Mouse (Mus musculus): ENCODE data around the gene Srgn.
A peak's percentile ranks its signal among the peaks of the same experiment; 100 is the strongest.
"Not testable (repeated sequence)": the region's sequence is repeated elsewhere in the genome, so short reads cannot be mapped to it uniquely, and the experiment has no call there.

Gene Srgn

GRCm38 (mm10) chr10:62485878-62486582 lies 41.2 kb downstream of the Srgn start:
- no peak for DNase-seq (ENCODE audit: low spot score)

- no peak for DNase-seq (ENCODE audit: low spot score)
Measured at GRCm38 (mm10) chr10:62481108-62481852, 46.0 kb downstream of the Srgn start.

- DNase-seq (ENCODE audit: low spot score), result no peak
Measured at GRCm38 (mm10) chr10:62476980-62477379, 50.3 kb downstream of the Srgn start.

GRCm38 (mm10) chr10:62474944-62475343 lies 52.3 kb downstream of the Srgn start:
- DNase-seq (ENCODE audit: low spot score), result no peak

- no peak for DNase-seq (ENCODE audit: low spot score)
Measured at GRCm38 (mm10) chr10:62471105-62471504, 56.1 kb downstream of the Srgn start.

GRCm38 (mm10) chr10:62469736-62470135 lies 57.5 kb downstream of the Srgn start:
- no peak for DNase-seq (ENCODE audit: low spot score)

GRCm38 (mm10) chr10:62461321-62461720 lies 65.9 kb downstream of the Srgn start:
- no peak for DNase-seq (ENCODE audit: low spot score)

- not testable (repeated sequence) for DNase-seq (ENCODE audit: low spot score)
Measured at GRCm38 (mm10) chr10:62452001-62452400, 75.2 kb downstream of the Srgn start.

GRCm38 (mm10) chr10:62450280-62450640 lies 77.0 kb downstream of the Srgn start:
- DNase-seq (ENCODE audit: low spot score), result no peak

- DNase-seq (ENCODE audit: low spot score), result peak; percentile 89
Measured at GRCm38 (mm10) chr10:62449364-62450279, 77.6 kb downstream of the Srgn start, which contains the start of the genes 4930507D05Rik and Supv3l1. 4930507D05Rik (plus strand) TSS chr10:62449489. Supv3l1 (minus strand) TSS chr10:62449738.

Measured in T-cell, adult 2 months (primary cell).